Mouse (Mus musculus): ENCODE measurements at regions not wholly inside any gene's neighbourhood (a gene's known extent, or its start where the extent isn't known, plus 50 kb on each side); places are given as distances from the start of the nearest gene placed in this dataset.
A peak's percentile ranks its signal among the peaks of the same experiment; 100 is the strongest.
"Not testable (repeated sequence)": the region's sequence is repeated elsewhere in the genome, so short reads cannot be mapped to it uniquely, and the experiment has no call there.

DNA sequence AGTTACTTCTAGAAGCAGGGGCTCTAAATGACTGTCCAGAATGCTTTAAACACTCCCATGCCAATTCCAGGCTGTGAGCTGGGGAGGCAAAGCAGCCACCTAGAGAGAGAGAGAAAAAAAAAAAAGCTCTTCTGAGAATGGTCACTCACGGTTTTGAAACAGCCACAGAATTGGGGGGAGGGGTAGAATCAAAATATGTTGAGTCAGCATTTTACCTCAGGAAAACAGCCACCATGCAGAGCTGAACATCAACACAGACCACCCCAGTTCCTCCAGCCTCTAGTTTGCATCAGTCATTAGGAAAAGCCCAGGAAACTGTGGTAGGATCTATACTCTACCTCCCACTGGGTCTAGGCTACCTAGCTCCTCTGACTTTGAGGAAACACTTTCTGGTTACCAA lies 124.1 kb upstream of the Gm5150 start:
- Histone ChIP-seq H3K36me3 (ENCODE audit: control insufficient read depth in 1 of 2, insufficient read depth in 2 of 2, low read length in 2 of 2) (no peaks in the 10 kb centered on the region), H3K79me2 (ENCODE audit: control insufficient read depth, insufficient read depth, low read length, poor library complexity) (no peaks in the 10 kb centered on the region), H3K27ac (ENCODE audit: control insufficient read depth, low read depth, low read length) (no peak overlapping the region), H3K4me1 (ENCODE audit: control insufficient read depth in 1 of 2, insufficient read depth in 2 of 2, low read length in 2 of 2) (no peaks in the 10 kb centered on the region), H3K9ac (ENCODE audit: control insufficient read depth, low read depth, low read length, poor library complexity, severe bottlenecking) (no peak overlapping the region), H3K9me3 (replicated peaks; ENCODE audit: insufficient read depth, low read length) (no peaks in the 10 kb centered on the region), H3K4me3 (ENCODE audit: control insufficient read depth in 1 of 2, insufficient read depth in 1 of 2, low read depth in 2 of 2, low read length in 2 of 2) (no peak overlapping the region), H3K27me3 (ENCODE audit: control insufficient read depth in 1 of 2, insufficient read depth in 2 of 2, low read length in 2 of 2) (no peaks in the 10 kb centered on the region)
- TF ChIP-seq MAFK (IDR thresholded peaks at IDR 0.05; ENCODE audit: borderline replicate concordance, low read depth, low read length) (peak; percentile 71), POLR2AphosphoS5 (IDR thresholded peaks at IDR 0.05; ENCODE audit: borderline replicate concordance, low read depth, low read length) (no peak)
- no peak for DNase-seq (ENCODE audit: low read depth, low spot score)

DNA sequence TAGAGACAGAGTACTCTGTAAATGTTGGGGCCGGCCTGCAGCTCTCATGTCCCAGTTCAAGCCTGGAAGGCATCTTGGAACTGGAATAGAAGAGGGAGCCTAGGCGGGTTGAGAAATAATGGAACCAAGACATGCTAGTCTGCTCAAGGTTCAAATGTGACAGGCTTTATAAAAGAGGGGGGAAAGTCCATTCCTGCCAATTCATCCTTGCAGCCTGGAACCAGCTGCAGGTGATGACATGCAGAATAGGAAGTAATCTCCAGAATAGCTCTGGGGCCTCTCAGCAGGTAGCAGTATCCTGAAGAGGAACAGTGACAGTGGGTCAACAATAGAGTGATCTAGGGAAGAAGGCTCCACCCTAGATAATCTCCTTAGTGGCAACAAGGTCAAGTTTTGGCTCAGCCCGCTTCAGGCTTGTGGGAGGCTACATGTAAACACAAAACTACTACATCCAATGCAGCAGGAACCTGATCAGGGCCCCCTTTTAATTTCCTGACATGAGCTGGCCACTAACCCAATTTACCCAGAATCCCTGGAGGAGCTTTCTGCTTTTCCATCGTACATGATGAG lies 119.2 kb upstream of the Gm5150 start:
- H3K9ac ChIP-seq (ENCODE audit: control insufficient read depth, low read depth, low read length, poor library complexity, severe bottlenecking); H3K9me3 ChIP-seq (replicated peaks; ENCODE audit: insufficient read depth, low read length); H3K4me1 ChIP-seq (ENCODE audit: control insufficient read depth in 1 of 2, insufficient read depth in 2 of 2, low read length in 2 of 2); DNase-seq (ENCODE audit: low read depth, low spot score); H3K27me3 ChIP-seq (ENCODE audit: control insufficient read depth in 1 of 2, insufficient read depth in 2 of 2, low read length in 2 of 2); H3K36me3 ChIP-seq (ENCODE audit: control insufficient read depth in 1 of 2, insufficient read depth in 2 of 2, low read length in 2 of 2); H3K27ac ChIP-seq (ENCODE audit: control insufficient read depth, low read depth, low read length); H3K4me3 ChIP-seq (ENCODE audit: control insufficient read depth in 1 of 2, insufficient read depth in 1 of 2, low read depth in 2 of 2, low read length in 2 of 2); H3K79me2 ChIP-seq (ENCODE audit: control insufficient read depth, insufficient read depth, low read length, poor library complexity): not testable (repeated sequence)

DNA sequence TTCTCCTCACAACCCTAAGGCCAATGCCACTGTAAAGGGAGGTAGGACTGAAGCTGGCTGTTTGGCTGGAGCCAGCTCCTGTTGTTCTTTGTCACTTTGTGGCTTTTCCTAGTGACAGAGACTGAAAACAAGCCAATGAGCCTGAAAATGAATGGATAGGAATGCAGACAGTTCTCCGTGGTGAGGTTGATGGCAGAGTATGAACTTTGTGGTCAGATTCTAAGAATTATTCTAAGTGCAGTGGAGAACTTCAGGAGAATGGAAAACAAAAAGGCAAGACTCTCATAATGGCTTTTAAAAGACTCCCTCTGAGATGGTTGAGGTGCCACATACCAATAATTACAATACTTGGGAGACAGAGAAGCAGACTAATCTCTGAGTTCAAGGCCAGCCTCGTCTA lies 109.7 kb upstream of the Gm5150 start:
- H3K4me3 ChIP-seq (ENCODE audit: control insufficient read depth in 1 of 2, insufficient read depth in 1 of 2, low read depth in 2 of 2, low read length in 2 of 2) = no peak overlapping the region
- no peaks in the 10 kb centered on the region for H3K36me3 ChIP-seq (ENCODE audit: control insufficient read depth in 1 of 2, insufficient read depth in 2 of 2, low read length in 2 of 2)
- H3K9ac ChIP-seq (ENCODE audit: control insufficient read depth, low read depth, low read length, poor library complexity, severe bottlenecking) = no peak overlapping the region
- TF ChIP-seq ZNF384 (IDR thresholded peaks at IDR 0.05; ENCODE audit: low read depth, low read length) (no peak), NRF1 (IDR thresholded peaks at IDR 0.05; ENCODE audit: insufficient read depth, low read depth, low read length, poor library complexity, severe bottlenecking) (no peak), NELFE (IDR thresholded peaks at IDR 0.05; ENCODE audit: low read depth, low read length) (no peak), MAX (IDR thresholded peaks at IDR 0.05; ENCODE audit: low read length) (no peak), HCFC1 (IDR thresholded peaks at IDR 0.05; ENCODE audit: low read depth, low read length) (no peak), ELF1 (IDR thresholded peaks at IDR 0.05; ENCODE audit: low read depth, low read length) (no peak), MEF2A (IDR thresholded peaks at IDR 0.05; ENCODE audit: extremely low read depth, insufficient replicate concordance, low read depth, low read length, poor library complexity, severe bottlenecking) (no peak), KAT2A (conservative IDR thresholded peaks at IDR 0.05; ENCODE audit: low read depth, low read length) (no peak), EP300 (IDR thresholded peaks at IDR 0.05; ENCODE audit: low read depth in 1 of 2, low read length in 2 of 2) (no peak), MYB (IDR thresholded peaks at IDR 0.05; ENCODE audit: low read depth, low read length) (no peak), SMC3 (IDR thresholded peaks at IDR 0.05; ENCODE audit: low read depth, low read length) (no peak), SIN3A (IDR thresholded peaks at IDR 0.05; ENCODE audit: low read length) (no peak), GATA1 (IDR thresholded peaks at IDR 0.05; ENCODE audit: low read depth, low read length) (no peak), MYC (IDR thresholded peaks at IDR 0.05; ENCODE audit: low read depth, low read length) (no peak)
- H3K27me3 ChIP-seq (ENCODE audit: control insufficient read depth in 1 of 2, insufficient read depth in 2 of 2, low read length in 2 of 2) = no peaks in the 10 kb centered on the region
- H3K27ac ChIP-seq (ENCODE audit: control insufficient read depth, low read depth, low read length) = no peak overlapping the region
- H3K9me3 ChIP-seq (replicated peaks; ENCODE audit: insufficient read depth, low read length) = no peaks in the 10 kb centered on the region
- DNase-seq (ENCODE audit: low read depth, low spot score) = no peak
- no peaks in the 10 kb centered on the region for H3K79me2 ChIP-seq (ENCODE audit: control insufficient read depth, insufficient read depth, low read length, poor library complexity)
- H3K4me1 ChIP-seq (ENCODE audit: control insufficient read depth in 1 of 2, insufficient read depth in 2 of 2, low read length in 2 of 2) = no peaks in the 10 kb centered on the region
